Mouse (Mus musculus) T-cell, adult 2 months (primary cell): ENCODE results near the gene Mn1.
A peak's percentile ranks its signal among the peaks of the same experiment; 100 is the strongest.

Experiments used
- DNase-seq: peaks from one replicate; pipeline ENCODE4 v3.0.0; 2022; ENCODE audit warnings: low spot score

Mn1 gene

DNA sequence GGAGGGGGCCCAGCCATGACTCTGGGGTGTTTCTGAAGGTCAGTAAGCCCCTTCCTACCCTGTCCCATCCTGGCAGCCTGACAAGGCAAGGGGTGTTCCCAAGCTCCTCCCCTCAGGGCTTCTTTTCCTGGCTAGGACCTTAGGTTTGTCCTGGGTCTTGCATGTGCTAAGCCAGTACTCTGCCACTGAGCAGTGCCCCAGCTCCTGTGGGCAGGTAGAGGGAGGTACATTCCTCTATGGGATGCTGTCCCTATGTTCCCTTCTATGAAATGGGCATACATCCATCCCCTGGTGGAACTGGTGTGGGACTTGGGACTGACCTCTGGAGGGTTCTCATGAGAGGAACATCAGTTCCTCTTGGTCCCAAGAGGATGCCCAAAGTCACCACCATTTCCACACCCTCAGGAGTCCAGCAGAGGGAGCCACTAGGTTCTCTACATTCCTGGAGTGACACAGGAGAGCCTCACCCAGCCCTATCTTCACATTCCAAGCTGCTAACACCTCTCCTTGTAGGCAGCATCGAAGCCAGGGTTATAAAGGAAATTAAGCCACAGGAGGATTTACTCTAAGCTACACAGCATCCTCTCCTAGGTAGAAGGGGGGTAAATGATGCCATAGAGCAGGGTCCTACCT is 7.6 kb upstream of the Mn1 start:
- DNase-seq: no peak

DNA sequence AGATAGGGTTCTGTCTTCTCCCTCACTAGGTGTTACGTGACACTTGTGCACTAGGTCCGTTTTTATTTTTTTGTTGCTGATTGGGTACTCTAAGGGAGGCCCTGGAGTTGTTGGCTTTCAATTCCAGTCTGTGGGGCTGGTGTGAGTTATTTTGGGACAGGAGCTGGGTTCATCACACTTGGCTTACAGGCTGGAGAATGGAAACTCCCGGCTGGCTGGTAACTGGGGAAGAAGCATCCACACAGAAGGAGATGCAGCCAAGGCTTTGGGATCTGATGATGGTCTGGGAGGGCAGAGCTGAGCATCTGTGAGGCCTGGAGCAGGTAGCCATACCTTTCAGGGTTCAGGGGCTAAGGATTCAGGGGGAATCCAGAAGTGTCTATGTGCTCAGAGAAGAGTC is 6.5 kb upstream of the Mn1 start:
- DNase-seq: no peak

DNA sequence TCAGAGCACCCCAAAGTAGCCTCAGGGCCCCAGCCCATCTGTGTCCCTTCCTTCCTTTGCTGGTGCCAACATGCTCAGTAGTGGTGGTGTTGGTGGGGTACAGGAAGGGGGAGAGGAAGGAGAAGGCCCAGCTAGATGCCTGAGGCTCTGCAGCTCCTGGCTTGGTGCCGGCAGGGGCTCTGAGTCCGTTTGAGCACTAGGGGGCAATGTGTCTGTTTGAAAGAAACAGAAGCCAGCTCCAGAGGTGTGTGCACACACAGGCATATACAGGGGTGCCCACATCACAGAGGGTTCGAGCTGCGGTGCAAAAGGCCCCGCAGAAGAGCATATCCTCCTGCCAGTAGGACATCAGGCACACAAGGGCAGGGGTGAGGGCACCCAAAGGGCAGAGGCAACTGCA is 3.0 kb upstream of the Mn1 start:
- DNase-seq: peak; percentile 74

DNA sequence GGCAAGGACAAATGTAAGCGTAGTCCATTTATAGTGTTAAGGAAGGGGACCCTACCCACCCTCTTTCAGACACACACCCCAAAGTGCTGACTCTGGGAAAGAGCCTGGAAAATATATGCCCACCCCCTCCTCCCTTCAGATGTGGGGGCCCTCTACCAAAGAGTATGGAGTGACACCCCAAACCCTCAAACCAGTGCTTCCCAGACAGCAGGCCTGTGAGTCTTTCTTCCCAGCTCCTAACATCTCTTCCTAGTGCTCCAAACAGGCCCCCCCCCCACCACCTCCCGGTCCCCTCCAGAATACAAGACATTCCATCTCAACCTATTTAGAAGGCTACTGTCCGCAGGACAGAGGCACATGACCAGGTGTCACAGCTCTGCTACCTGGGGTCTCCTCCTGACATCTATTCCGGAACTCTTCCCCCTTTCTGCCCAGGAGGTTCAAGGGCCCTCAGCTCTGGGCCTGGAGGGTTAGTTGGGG is 2.4 kb upstream of the Mn1 start:
- no peak for DNase-seq

DNA sequence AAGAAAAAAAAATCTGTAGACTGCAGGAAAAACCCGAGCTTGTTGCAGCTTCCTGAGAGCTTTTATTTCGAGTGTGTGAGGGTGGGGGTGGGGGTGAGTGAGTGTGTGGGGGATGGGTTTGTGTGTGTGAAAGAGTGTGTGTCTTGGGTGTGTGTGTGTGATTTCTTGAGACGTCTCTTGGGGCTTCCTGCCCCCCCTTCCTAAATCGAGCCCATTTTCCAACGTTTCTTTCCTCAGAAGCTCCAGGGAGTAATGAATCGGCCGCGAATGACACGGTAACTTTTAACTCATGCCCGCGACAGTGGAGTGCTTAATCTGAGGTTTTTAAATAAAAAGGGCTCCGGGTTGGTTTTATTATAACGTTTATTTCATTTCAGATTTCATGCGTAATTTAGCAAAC is 1.6 kb upstream of the Mn1 start:
- no peak for DNase-seq

DNA sequence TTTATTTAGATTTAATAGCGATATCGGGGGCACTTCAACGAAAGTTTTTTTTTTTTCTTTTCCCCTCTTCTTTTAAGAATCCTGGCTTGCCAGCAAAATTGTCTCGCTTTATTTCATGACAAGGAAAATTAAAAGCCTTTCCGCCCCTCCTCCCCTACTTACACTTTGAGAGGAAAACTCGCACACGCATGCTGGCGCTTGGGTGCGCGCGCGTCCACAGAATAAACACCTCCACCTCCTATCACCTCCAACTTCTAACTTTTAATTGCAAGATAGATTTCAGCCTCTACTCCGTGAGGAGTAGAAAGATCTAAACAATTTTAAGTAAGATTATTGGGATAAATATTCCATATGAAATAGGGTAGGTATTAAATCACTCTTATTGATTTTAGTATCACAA is 1.1 kb upstream of the Mn1 start:
- no peak for DNase-seq

DNA sequence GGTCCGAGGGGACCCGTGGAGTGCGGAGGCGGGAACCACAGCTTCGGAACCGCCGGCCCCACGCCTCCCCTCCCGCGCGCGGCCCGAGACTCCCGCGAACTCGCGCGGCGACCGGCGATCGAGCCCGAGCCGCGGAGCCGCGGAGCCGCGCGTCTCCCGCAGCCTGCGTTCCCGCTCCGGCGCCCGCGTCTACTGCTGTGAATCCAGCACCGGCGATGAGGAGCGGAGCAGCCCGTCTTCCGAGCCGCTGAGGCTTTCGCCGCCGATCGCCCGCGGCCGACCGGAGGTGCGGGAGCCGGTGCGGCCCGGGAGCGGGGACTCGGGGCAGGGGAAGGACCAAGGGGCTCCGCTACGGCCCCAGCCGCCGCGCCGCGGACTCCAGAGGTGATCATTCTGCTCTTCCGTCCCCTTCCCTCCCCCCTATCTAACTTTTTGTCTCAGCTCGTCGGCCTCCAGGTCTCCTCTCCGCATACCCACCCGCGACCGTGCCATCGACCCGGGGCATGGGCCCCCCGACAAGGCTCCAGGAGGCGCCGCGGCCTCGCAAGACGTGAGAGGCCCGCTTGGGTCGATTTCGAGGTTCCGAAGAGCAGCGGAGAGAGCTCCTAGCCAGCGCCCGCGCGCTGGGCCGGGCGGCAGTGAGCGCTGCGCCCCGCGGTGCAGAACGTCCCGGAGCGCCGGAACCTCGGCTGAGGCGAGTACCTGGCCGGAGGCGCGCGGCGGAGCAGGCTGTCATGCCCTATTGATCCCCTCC is 393 bp downstream of the Mn1 start:
- peak; percentile 10 for DNase-seq

DNA sequence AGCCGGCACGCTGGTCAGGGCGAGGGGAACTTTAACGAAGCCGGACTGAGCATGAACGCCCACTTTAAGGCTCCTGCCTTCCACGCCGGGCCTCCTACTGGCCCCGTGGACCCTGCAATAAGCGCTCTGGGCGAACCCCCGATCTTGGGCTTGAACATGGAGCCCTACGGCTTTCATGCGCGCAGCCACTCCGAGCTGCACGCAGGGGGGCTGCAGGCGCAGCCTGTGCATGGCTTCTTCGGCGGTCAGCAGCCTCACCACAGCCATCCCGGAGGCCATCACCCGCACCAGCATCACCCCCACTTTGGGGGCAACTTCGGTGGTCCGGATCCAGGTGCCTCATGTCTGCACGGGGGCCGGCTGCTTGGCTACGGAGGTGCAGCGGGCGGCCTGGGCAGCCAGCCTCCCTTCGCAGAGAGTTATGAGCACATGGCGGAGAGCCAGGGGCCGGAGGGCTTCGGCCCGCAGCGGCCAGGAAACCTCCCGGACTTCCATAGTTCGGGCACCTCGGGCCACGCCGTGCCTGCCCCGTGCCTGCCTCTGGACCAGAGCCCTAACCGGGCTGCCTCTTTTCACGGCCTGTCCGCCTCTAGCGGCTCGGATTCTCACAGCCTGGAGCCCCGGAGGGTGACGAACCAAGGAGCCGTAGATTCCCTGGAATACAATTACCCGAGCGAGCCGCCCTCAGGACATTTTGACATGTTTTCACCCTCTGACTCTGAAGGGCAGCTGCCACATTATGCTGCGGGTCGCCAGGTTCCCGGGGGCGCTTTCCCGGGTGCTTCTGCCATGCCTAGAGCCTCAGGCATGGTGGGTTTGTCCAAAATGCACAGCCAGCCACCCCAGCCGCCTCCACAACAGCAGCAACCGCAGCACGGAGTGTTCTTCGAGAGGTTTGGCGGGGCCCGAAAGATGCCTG is 1.3 kb downstream of the Mn1 start:
- DNase-seq: no peak

DNA sequence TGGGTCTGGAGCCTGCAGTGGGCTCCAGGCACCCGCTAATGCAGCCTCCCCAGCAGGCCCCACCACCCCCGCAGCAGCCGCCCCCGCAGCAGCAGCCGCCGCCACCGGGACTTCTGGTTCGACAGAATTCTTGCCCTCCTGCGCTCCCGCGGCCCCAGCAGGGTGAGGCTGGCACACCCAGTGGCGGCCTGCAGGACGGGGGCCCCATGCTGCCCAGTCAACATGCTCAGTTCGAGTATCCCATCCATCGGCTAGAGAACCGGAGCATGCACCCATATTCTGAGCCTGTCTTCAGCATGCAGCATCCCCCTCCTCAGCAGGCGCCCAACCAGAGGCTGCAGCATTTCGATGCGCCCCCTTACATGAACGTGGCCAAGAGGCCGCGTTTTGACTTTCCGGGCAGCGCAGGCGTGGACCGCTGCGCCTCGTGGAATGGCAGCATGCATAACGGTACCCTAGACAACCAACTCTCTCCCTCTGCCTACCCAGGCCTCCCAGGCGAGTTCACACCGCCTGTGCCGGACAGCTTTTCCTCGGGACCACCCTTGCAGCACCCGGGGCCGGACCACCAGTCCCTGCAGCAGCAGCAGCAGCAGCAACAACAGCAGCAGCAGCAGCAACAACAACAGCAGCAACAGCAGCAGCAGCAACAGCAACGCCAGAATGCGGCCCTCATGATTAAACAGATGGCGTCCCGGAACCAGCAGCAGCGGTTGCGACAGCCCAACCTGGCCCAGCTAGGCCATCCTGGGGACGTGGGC is 2.1 kb downstream of the Mn1 start:
- DNase-seq: no peak

DNA sequence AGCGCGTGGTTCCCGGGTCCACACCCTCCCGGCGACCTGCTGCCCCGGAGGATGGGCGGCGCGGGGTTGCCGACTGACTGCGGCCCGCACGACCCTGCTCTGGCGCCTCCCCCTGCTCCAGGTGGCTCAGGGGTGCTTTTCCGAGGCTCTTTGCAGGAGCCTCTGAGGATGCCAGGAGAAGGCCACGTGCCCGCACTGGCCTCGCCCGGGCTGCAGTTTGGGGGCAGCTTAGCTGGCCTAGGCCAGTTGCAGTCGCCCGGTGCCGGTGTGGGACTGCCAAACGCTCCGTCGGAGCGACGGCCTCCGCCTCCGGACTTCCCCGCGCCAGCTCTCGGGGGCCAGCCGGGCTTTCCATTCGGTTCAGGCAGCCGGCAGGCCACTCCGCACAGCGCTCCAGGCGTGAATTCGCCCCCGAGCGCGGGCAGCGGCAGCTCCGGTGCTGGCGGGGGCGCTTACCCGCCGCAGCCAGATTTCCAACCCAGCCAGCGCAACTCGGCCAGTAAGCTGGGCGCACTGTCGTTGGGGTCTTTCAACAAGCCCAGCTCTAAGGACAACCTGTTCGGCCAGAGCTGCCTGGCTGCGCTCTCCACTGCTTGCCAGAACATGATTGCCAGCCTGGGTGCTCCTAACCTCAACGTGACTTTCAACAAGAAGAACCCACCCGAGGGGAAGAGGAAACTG is 3.0 kb downstream of the Mn1 start:
- no peak for DNase-seq

DNA sequence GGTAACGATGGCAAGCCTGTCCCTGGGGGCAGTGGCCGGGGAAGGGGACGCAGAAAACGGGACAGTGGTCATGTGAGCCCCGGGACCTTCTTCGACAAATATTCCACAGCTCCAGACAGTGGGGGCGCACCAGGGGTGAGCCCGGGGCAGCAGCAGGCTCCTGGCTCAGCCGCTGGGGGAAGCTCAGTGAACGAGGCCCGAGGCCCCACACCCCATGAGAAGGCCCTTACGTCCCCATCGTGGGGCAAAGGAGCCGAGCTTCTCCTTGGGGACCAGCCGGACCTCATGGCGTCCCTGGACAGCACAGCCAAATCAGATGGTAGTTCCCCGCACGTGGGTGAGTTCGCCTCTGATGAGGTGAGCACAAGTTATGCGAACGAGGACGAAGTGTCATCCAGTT is 3.7 kb downstream of the Mn1 start:
- DNase-seq: no peak

DNA sequence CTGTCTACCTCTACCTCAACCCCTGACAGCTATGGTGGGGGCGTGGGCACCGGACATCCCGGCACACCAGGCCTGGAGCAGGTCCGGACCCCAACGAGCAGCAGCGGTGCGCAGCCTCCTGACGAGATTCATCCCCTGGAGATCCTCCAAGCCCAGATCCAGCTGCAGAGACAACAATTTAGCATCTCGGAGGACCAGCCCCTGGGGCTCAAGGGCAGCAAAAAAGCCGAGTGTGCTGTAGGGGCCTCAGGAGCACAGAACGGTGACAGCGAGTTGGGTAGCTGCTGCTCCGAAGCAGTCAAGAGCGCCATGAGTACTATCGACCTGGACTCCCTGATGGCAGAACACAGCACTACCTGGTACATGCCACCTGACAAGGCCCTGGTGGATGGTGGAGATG is 4.3 kb downstream of the Mn1 start:
- DNase-seq: no peak

DNA sequence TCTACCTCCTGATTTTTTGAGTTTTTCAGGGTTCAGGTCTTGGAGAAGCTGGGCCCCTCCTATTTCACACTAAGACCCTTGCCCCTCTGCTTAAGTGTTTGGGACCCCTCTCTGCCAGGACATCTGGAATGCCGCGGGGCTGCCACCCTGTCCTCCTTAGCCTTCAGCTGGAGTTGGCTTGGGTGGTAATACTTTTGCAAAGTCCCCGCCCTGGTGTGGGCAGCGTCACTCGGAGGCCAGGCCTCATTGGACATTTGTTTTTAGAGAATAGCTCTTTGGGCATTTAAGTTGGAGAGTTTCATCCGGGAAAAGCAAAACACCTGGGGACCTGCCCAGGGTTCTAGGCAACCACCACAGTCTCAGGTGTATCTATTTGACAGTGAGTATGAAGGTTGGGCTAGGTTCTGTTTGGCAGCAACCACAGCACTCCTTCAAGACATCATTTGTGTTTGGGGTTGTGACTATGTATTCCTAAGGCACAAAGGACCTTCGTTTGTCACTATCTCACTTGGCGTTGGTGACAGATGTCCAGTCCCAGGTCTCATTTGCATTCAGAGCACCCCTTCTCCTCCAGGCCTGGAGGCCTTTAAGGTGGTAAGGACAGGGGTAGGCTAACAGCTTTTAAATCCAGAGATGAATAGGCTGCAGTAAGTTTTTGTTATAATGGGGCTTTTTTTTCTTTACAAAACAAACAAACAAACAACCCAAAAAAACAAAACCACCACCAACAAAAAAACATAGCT is 5.1 kb downstream of the Mn1 start:
- no peak for DNase-seq

DNA sequence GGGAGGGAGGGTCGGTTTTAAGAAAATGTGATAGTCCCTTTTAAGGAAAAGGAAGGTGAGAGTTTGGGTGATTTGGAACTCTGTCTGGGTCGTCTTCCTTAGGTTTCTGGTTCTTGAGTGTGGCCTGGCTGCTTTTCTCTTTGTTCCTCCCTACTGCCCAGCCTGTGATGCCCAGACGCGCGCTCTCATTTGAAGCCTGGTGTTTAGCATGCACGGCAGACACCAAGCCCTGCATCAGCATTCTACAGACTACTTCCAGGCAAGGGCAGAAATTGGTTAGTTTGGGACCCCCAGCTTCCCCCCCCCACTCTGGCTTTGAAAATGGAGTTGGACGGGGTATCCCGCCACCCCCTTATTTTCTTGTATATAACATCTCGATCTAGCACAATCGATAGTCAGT is 5.8 kb downstream of the Mn1 start:
- no peak for DNase-seq

DNA sequence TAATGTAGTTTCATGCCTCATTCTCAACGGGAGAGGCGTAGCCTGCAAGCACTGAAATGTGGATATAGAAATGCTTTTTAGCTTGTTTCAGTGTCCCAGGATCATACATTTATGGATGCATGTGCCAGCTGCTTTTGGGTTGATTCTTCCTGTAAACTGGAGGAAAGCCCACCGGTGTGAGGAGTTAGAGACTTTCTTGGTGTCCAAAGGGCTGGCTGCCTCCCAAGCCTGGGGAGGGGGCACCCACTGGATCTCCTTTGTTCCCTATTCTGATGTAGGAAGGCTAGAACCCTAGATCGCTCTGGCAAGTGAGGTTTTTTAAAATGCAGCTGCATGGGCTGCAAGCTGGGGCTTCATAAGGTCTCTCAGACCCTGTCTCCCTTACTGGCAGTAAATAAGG is 6.5 kb downstream of the Mn1 start:
- no peak for DNase-seq

DNA sequence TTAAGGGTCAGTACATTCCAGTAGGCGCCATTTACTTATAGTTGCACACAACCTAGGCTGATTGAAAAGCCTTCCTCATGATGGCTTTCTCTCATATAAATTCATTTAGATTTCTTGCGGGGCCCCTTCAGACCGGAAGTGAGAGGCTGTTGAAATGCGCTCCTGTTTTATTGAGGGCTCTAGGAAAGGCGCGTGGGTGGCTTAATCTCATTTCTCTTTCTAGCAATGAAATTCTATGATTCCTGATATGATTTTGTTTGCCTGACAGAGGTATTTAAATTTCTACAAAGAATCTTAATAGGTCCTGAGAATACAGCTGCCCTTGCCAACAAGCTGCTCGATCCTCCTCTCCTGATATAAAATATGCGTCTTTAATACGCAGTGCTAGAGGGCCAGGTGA is 8.7 kb downstream of the Mn1 start:
- no peak for DNase-seq

DNA sequence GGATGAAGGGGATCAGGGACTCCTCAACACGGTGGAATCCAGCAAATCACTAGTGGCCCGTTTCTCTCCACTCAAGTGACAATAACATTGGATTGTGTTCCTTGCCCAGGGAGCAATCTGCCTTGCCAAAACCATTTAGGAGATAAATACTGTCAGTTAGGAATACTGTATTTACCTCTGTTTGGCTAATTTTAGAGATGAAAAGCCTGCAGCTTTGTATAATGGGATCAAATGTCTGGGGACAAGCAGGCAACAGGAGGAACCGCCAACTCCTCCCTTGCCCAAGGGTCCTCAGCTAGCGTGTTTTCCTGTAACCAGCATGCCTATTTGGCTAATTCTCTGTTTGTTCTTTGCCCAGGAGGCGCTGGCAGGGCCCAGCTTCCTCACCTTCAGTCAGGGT is 9.1 kb downstream of the Mn1 start:
- no peak for DNase-seq

DNA sequence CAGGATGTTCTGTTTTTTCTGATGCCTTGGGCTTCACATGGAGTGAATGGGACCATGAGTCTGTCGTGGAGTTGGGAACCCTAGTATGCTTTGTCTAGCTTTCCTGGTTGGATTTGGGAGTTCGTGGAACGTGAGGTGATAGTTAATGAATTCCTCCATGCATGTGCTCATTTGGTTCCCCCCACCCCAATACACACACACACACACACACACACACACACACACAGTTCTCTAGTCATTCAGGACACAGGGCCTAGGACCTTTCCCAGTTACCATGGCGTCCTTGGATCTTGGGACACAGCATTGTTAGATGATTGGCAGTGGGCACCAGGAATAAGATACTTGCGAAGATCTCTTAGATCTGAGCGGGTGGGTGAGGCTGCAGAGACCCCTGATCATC is 11.7 kb downstream of the Mn1 start:
- DNase-seq: no peak

DNA sequence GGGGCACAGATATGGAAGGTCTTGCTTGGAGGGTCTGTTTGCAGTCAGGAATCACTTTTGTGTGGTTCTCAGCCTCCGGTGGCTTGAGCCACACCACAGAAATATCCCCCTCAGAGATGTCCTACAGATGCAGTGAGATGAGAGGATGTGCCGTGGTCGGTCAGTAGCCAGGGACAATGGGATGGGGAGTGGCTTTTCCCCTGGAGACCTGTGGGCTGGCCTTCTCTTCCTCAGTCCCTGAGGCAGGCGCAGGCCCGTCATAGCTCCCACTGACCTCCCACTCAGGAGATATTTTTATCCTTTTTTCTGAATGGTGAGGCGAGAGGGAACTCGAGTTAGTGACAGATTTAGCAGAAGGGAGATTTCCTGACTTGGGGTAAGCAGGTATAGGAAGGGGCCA is 12.6 kb downstream of the Mn1 start:
- no peak for DNase-seq

DNA sequence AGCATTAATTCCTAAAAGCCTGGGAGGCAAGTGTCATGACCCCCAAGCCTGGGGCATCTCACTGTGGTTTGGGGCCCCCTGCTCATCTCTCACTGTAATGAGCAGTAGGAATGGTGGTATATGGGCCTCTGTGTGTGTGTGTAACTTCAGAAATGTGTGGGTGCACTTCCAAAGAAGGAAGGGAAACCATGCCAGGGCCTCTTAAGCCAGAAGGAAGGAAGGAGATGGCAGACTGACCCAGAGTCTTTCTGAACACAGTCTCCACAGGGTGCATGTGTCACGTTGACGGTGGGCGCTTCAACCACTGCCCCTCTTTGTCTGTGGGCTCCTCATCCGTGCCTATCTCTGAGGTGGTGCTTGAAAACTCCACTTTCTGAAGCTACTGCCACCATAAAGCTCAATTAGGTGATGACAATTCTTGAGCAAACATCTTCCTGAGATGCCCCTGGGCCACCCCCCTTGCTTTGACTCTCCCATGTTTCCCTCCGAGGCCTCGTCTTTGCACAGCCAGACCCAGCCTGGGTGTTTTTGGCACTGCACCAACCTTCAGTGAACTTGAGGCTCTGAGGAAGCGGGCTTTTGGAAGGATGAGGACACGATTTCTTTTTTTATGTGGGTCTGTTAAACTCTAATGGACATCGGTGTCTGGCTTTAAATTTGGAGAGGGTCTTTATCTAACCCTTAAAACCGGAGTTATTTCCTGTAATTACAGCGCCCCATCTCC is 14.0 kb downstream of the Mn1 start:
- no peak for DNase-seq
